Mouse (Mus musculus) MEL (cell line): ENCODE measurements around the gene Rpl35. TPM values are rescaled to one million over a fixed set of nuclear protein-coding genes. Genes with fewer than 3 reads are reported as not detected.
A peak's percentile ranks its signal among the peaks of the same experiment; 100 is the strongest.

Experiments
- DNase-seq: peaks from one replicate; pipeline ENCODE4 v3.0.0; 2011; ENCODE audit warnings: low read depth, low spot score
- H3K27ac ChIP-seq: 2 replicates; pipeline ENCODE4 v1.5.1; 2012; ENCODE audit warnings: low read depth, mild to moderate bottlenecking, control low read depth, low read length, moderate library complexity; ENCODE audit not compliant: control insufficient read depth
- H3K27me3 ChIP-seq, 2 experiments: fragments of 150-350 bp in 1 of 2; sonication (generic) in 1 of 2; 2 replicates each; pipeline ENCODE4 v1.6.1; 2012; ENCODE audit warnings: low read length in 2 of 2, mild to moderate bottlenecking in 2 of 2, improper control_type of control experiment in 1 of 2, moderate library complexity in 1 of 2; ENCODE audit not compliant: insufficient read depth in 2 of 2, control insufficient read depth in 1 of 2
- H3K36me3 ChIP-seq, 2 experiments: 2 replicates each; pipeline ENCODE4 v1.6.1; 2012 to 2014; ENCODE audit warnings: low read length in 2 of 2, improper control_type of control experiment in 1 of 2, inconsistent platforms in 1 of 2, mild to moderate bottlenecking in 1 of 2; ENCODE audit not compliant: insufficient read depth in 2 of 2, control insufficient read depth in 1 of 2
- H3K4me1 ChIP-seq, 2 experiments: fragments of 150-350 bp in 1 of 2; sonication (generic) in 1 of 2; 2 replicates each; pipeline ENCODE4 v1.6.1; 2012; ENCODE audit warnings: low read length in 2 of 2, improper control_type of control experiment in 1 of 2, mild to moderate bottlenecking in 1 of 2; ENCODE audit not compliant: insufficient read depth in 2 of 2, control insufficient read depth in 1 of 2
- H3K4me3 ChIP-seq, 2 experiments: fragments of 150-350 bp in 1 of 2; sonication (generic) in 1 of 2; 2 replicates each; pipeline ENCODE4 v1.5.1; 2012; ENCODE audit warnings: low read depth in 2 of 2, low read length in 2 of 2, mild to moderate bottlenecking in 2 of 2, moderate library complexity in 2 of 2, control low read depth in 1 of 2, improper control_type of control experiment in 1 of 2; ENCODE audit not compliant: control insufficient read depth in 1 of 2, insufficient read depth in 1 of 2
- H3K79me2 ChIP-seq: 2 replicates; pipeline ENCODE4 v1.6.1; 2012; ENCODE audit warnings: mild to moderate bottlenecking, low read length, moderate library complexity; ENCODE audit not compliant: control insufficient read depth, poor library complexity, insufficient read depth
- H3K9ac ChIP-seq: 2 replicates; pipeline ENCODE4 v1.6.1; 2012; ENCODE audit warnings: low read depth, mild to moderate bottlenecking, control low read depth, low read length, moderate library complexity; ENCODE audit not compliant: control insufficient read depth, poor library complexity, severe bottlenecking
- H3K9me3 ChIP-seq: fragments of 150-350 bp; sonication (generic); replicated peaks from 2 replicates; pipeline ENCODE4 v1.6.1; 2012; ENCODE audit warnings: mild to moderate bottlenecking, low read length, improper control_type of control experiment, moderate library complexity; ENCODE audit not compliant: insufficient read depth
- BHLHE40 ChIP-seq: IDR thresholded peaks from 2 replicates; pipeline ENCODE4 v1.6.1; 2012; ENCODE audit warnings: low read depth, mild to moderate bottlenecking, inconsistent platforms, low read length, improper control_type of control experiment, borderline replicate concordance
- CHD2 ChIP-seq: IDR thresholded peaks from 2 replicates; pipeline ENCODE4 v1.6.1; 2011; ENCODE audit warnings: low read length, improper control_type of control experiment
- CTCF ChIP-seq, 3 experiments: IDR thresholded peaks in 2 of 3; conservative IDR thresholded peaks in 1 of 3; 2 replicates each; pipeline ENCODE4 v1.5.1; 2011 to 2012; ENCODE audit warnings: low read length in 3 of 3, low read depth in 2 of 3, mild to moderate bottlenecking in 2 of 3, improper control_type of control experiment in 1 of 3, inconsistent platforms in 1 of 3, mixed read lengths in 1 of 3, moderate library complexity in 1 of 3; ENCODE audit not compliant: control insufficient read depth in 1 of 3, insufficient read depth in 1 of 3, poor library complexity in 1 of 3, severe bottlenecking in 1 of 3
- ELF1 ChIP-seq: IDR thresholded peaks from 2 replicates; pipeline ENCODE4 v1.6.1; 2014; ENCODE audit warnings: low read depth, mild to moderate bottlenecking, inconsistent platforms, low read length, improper control_type of control experiment, moderate library complexity
- EP300 ChIP-seq, 2 experiments: IDR thresholded peaks; 2 replicates each; pipeline ENCODE4 v1.6.1; 2011; ENCODE audit warnings: improper control_type of control experiment in 2 of 2, low read length in 2 of 2, low read depth in 1 of 2, mild to moderate bottlenecking in 1 of 2
- ETS1 ChIP-seq: IDR thresholded peaks from 2 replicates; pipeline ENCODE4 v1.6.1; 2012; ENCODE audit warnings: low read depth, mild to moderate bottlenecking, inconsistent platforms, low read length, improper control_type of control experiment, moderate library complexity
- GABPA ChIP-seq: IDR thresholded peaks from 2 replicates; pipeline ENCODE4 v1.6.1; 2012; ENCODE audit warnings: low read depth, mild to moderate bottlenecking, inconsistent platforms, low read length, improper control_type of control experiment, moderate library complexity
- GATA1 ChIP-seq: IDR thresholded peaks from 2 replicates; pipeline ENCODE4 v1.6.1; 2011; ENCODE audit warnings: low read depth, low read length, improper control_type of control experiment
- HCFC1 ChIP-seq: IDR thresholded peaks from 2 replicates; pipeline ENCODE4 v1.6.1; 2012; ENCODE audit warnings: low read depth, mild to moderate bottlenecking, inconsistent platforms, low read length, improper control_type of control experiment, moderate library complexity
- JUND ChIP-seq: IDR thresholded peaks from 2 replicates; pipeline ENCODE4 v1.6.1; 2011; ENCODE audit warnings: low read depth, mild to moderate bottlenecking, improper control_type of control experiment, low read length
- MAFK ChIP-seq: IDR thresholded peaks from 2 replicates; pipeline ENCODE4 v1.6.1; 2011; ENCODE audit warnings: low read depth, mild to moderate bottlenecking, low read length, improper control_type of control experiment, borderline replicate concordance
- MEF2A ChIP-seq: IDR thresholded peaks from 2 replicates; pipeline ENCODE4 v1.6.1; 2014; ENCODE audit warnings: low read depth, mild to moderate bottlenecking, inconsistent platforms, low read length, improper control_type of control experiment; ENCODE audit not compliant: poor library complexity, insufficient replicate concordance, severe bottlenecking; ENCODE audit errors: extremely low read depth
- MYB ChIP-seq: IDR thresholded peaks from 2 replicates; pipeline ENCODE4 v1.6.1; 2011; ENCODE audit warnings: mild to moderate bottlenecking, low read depth, low read length, improper control_type of control experiment
- NELFE ChIP-seq: IDR thresholded peaks from 2 replicates; pipeline ENCODE4 v1.6.1; 2011; ENCODE audit warnings: low read depth, low read length, improper control_type of control experiment
- POLR2A ChIP-seq, 2 experiments: IDR thresholded peaks; 2 replicates each; pipeline ENCODE4 v1.6.1; 2011 to 2012; ENCODE audit warnings: low read length in 2 of 2, mild to moderate bottlenecking in 2 of 2, control low read depth in 1 of 2, improper control_type of control experiment in 1 of 2, low read depth in 1 of 2, moderate library complexity in 1 of 2; ENCODE audit not compliant: control insufficient read depth in 1 of 2, insufficient read depth in 1 of 2, poor library complexity in 1 of 2
- POLR2AphosphoS2 ChIP-seq: IDR thresholded peaks from 2 replicates; pipeline ENCODE4 v1.6.1; 2011; ENCODE audit warnings: low read length, improper control_type of control experiment
- POLR2AphosphoS5 ChIP-seq: IDR thresholded peaks from 2 replicates; pipeline ENCODE4 v1.6.1; 2012; ENCODE audit warnings: low read depth, borderline replicate concordance, mild to moderate bottlenecking, inconsistent platforms, low read length, moderate library complexity, mixed read lengths
- RAD21 ChIP-seq: IDR thresholded peaks from 2 replicates; pipeline ENCODE4 v1.6.1; 2011; ENCODE audit warnings: mild to moderate bottlenecking, low read depth, low read length, improper control_type of control experiment
- RCOR1 ChIP-seq: IDR thresholded peaks from 2 replicates; pipeline ENCODE4 v1.6.1; 2012; ENCODE audit warnings: low read depth, mild to moderate bottlenecking, inconsistent platforms, low read length, improper control_type of control experiment
- SMC3 ChIP-seq: IDR thresholded peaks from 2 replicates; pipeline ENCODE4 v1.6.1; 2011; ENCODE audit warnings: low read depth, low read length, improper control_type of control experiment
- TBP ChIP-seq: IDR thresholded peaks from 2 replicates; pipeline ENCODE4 v1.8.0; 2011; ENCODE audit warnings: low read depth, low read length, improper control_type of control experiment
- TCF12 ChIP-seq: IDR thresholded peaks from 2 replicates; pipeline ENCODE4 v1.6.1; 2014; ENCODE audit warnings: low read depth, mild to moderate bottlenecking, inconsistent platforms, low read length, improper control_type of control experiment, moderate library complexity
- USF1 ChIP-seq: IDR thresholded peaks from 2 replicates; pipeline ENCODE4 v1.6.1; 2014; ENCODE audit warnings: low read depth, mild to moderate bottlenecking, inconsistent platforms, low read length, improper control_type of control experiment, moderate library complexity
- USF2 ChIP-seq, 2 experiments: IDR thresholded peaks; 2 replicates each; pipeline ENCODE4 v1.6.1; 2011 to 2012; ENCODE audit warnings: improper control_type of control experiment in 2 of 2, low read length in 2 of 2, borderline replicate concordance in 1 of 2, inconsistent platforms in 1 of 2, low read depth in 1 of 2, mild to moderate bottlenecking in 1 of 2; ENCODE audit not compliant: insufficient read depth in 1 of 2
- ZC3H11A ChIP-seq: IDR thresholded peaks from 2 replicates; pipeline ENCODE4 v1.6.1; 2012; ENCODE audit warnings: low read depth, mild to moderate bottlenecking, inconsistent platforms, low read length, improper control_type of control experiment
- ZKSCAN1 ChIP-seq: IDR thresholded peaks from 2 replicates; pipeline ENCODE4 v1.6.1; 2012; ENCODE audit warnings: low read depth, mild to moderate bottlenecking, inconsistent platforms, low read length, improper control_type of control experiment, moderate library complexity
- ZMIZ1 ChIP-seq: IDR thresholded peaks from 2 replicates; pipeline ENCODE4 v1.6.1; 2012; ENCODE audit warnings: low read depth, mild to moderate bottlenecking, inconsistent platforms, low read length, improper control_type of control experiment, moderate library complexity
- ZNF384 ChIP-seq: IDR thresholded peaks from 2 replicates; pipeline ENCODE4 v1.6.1; 2012; ENCODE audit warnings: low read depth, mild to moderate bottlenecking, inconsistent platforms, low read length, improper control_type of control experiment
- polyA plus RNA-seq, 2 experiments: library from polyadenylated mRNA; stranded (reverse) in 1 of 2; unstranded in 1 of 2; fragments of >175 nt in 1 of 2; fragments of >200 nt in 1 of 2; gene quantifications; 2 replicates each; pipeline versions ENCODE4 v1.2.1 to v1.2.4; 2012; ENCODE audit warnings: low replicate concordance in 2 of 2, low read depth in 1 of 2; ENCODE audit not compliant: insufficient read length in 2 of 2, insufficient read depth in 1 of 2, missing spikeins in 1 of 2
- total RNA-seq: library from RNA; depleted of rRNA; stranded (reverse); fragments of 300-350 nt; gene quantifications from 2 replicates; pipeline ENCODE4 v1.2.3, GENCODE M21; 2012

Rpl35 gene
- total and polyA plus RNA-seq, 3 experiments, result 930 to 1,814 TPM; not detected in 1

GRCm38 (mm10) chr2:39008954-39009365, 3.5 kb upstream of the Rpl35 start (continued):
- no peak for TF ChIP-seq RAD21
- TF ChIP-seq JUND, result no peak
- no peak for TF ChIP-seq ZC3H11A
- no peak for TF ChIP-seq MYB

GRCm38 (mm10) chr2:39008350-39008851, 3.0 kb upstream of the Rpl35 start:
- peaks cover 50% of the 10 kb centered on the region for H3K79me2 ChIP-seq
- peak overlapping the region; percentile 80 for H3K27ac ChIP-seq
- DNase-seq, result peak; percentile 63
- H3K9ac ChIP-seq, result peak overlapping the region; percentile 96
- TF ChIP-seq MYB, result no peak
- no peak for TF ChIP-seq POLR2A (IDR thresholded peaks at IDR 0.05; ENCODE audit: control insufficient read depth in 1 of 2, insufficient read depth in 1 of 2, low read depth in 1 of 2, low read length in 2 of 2, poor library complexity in 1 of 2)
- TF ChIP-seq NELFE, result no peak
- TF ChIP-seq POLR2AphosphoS5, result no peak
- no peak for TF ChIP-seq SMC3
- H3K4me3 ChIP-seq, result peak overlapping the region; percentile 65 to 85
- H3K9me3 ChIP-seq, result no peaks in the 10 kb centered on the region
- H3K27me3 ChIP-seq, result no peaks in the 10 kb centered on the region
- peaks cover 19 to 30% of the 10 kb centered on the region in 2 experiments for H3K4me1 ChIP-seq
- H3K36me3 ChIP-seq, result peaks cover 4 to 28% of the 10 kb centered on the region in 2 experiments; a peak in 3 of 4 replicates

GRCm38 (mm10) chr2:39007865-39008264, 2.4 kb upstream of the Rpl35 start:
- Histone ChIP-seq H3K27ac (peak overlapping the region; percentile 94), H3K79me2 (peaks cover 54% of the 10 kb centered on the region), H3K4me3 (peak overlapping the region; percentile 65 to 85), H3K9me3 (no peaks in the 10 kb centered on the region), H3K36me3 (peaks cover 2 to 29% of the 10 kb centered on the region in 2 experiments; a peak in 3 of 4 replicates), H3K27me3 (no peaks in the 10 kb centered on the region), H3K4me1 (peaks cover 19 to 31% of the 10 kb centered on the region in 2 experiments), H3K9ac (peak overlapping the region; percentile 96)
- peak; percentile 96 for DNase-seq
- no peak for TF ChIP-seq ZNF384
- no peak for TF ChIP-seq POLR2AphosphoS5
- TF ChIP-seq EP300 (IDR thresholded peaks at IDR 0.05; ENCODE audit: low read depth in 1 of 2, low read length in 2 of 2), result no peak
- TF ChIP-seq CHD2, result no peak
- peak; percentile 95 for TF ChIP-seq POLR2AphosphoS2
- TF ChIP-seq ELF1, result peak; percentile 98
- no peak for TF ChIP-seq SMC3
- TF ChIP-seq USF2 (IDR thresholded peaks at IDR 0.05; ENCODE audit: borderline replicate concordance in 1 of 2, insufficient read depth in 1 of 2, low read depth in 1 of 2, low read length in 2 of 2), result no peak
- TF ChIP-seq ETS1, result 0 out of 2 replicates have a peak, but pooled peaks have one; percentile 8
- TF ChIP-seq ZKSCAN1, result no peak
- TF ChIP-seq ZC3H11A, result no peak
- peak; percentile 6; the same call in 1 of the 2 replicates for TF ChIP-seq RCOR1
- peak; percentile 72; the same call in 1 of the 2 replicates for TF ChIP-seq TCF12
- TF ChIP-seq GATA1, result no peak
- TF ChIP-seq MEF2A, result no peak
- no peak for TF ChIP-seq CTCF (IDR thresholded peaks at IDR 0.05 in 2 of 3, conservative IDR thresholded peaks at IDR 0.05 in 1 of 3; ENCODE audit: control insufficient read depth in 1 of 3, insufficient read depth in 1 of 3, low read depth in 2 of 3, low read length in 3 of 3, poor library complexity in 1 of 3, severe bottlenecking in 1 of 3)
- no peak for TF ChIP-seq GABPA
- TF ChIP-seq USF1, result no peak
- TF ChIP-seq RAD21, result no peak
- no peak for TF ChIP-seq JUND
- TF ChIP-seq MYB, result no peak
- peak; percentile 91 for TF ChIP-seq HCFC1
- 0 out of 2 replicates have a peak, but pooled peaks have one; percentile 27 for TF ChIP-seq BHLHE40
- no peak for TF ChIP-seq MAFK
- TF ChIP-seq TBP, result peak; percentile 86
- peak; percentile 89 for TF ChIP-seq ZMIZ1
